Mouse (Mus musculus): Measurements from ENCODE around the gene Phf21b.

DNA sequence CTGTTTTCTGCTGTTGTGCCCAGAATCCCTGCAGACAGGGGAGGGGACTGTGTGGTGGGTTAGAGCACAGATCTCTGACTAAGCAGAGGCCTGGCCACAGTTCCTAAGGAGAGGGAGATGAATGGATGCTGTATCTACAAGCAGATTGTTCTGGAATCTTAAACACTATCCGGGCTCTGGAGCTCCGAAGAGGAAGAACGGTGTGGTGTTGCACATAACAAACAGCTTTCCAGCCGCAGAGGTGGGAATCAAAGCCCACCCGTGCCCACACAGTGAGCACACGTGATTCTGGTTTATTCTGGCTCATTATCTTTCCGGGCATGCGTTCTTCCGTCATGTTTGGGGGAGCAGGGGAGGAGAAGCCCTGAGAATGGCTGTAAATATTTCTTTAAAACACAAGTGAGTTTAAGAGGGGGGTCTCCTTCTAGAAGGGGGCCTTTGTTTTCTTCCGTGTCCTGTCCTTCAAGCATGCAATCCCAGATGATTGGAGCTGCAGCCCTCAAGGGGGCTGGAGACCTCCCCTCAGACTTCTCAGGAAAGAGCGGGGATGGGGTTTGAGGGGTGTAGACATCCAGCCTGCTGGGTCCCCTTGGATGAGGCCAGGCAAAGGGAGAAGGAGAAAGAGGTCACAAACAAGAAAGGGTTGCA, 119.4 kb downstream of the Phf21b start:
- no peak for TF ChIP-seq CTCF (conservative IDR thresholded peaks at IDR 0.05; ENCODE audit: low read length)
- no peak for TF ChIP-seq NANOG (IDR thresholded peaks at IDR 0.05; ENCODE audit: borderline replicate concordance, low read length)
- TF ChIP-seq POU5F1 (IDR thresholded peaks at IDR 0.05; ENCODE audit: borderline replicate concordance, low read length), result no peak
